Mouse (Mus musculus): ENCODE results near the gene Lrig1.

Lrig1 gene

GRCm38 (mm10) chr6:94699173-94699987 lies 578 bp downstream of the Lrig1 start:
- in situ Hi-C loops (cut with MboI; ENCODE audit: unreplicated experiment in 2 of 2): no loop called here

- in situ Hi-C loops (cut with MboI; ENCODE audit: unreplicated experiment in 2 of 2): no loop called here
Measured at GRCm38 (mm10) chr6:94698509-94699172, 1.3 kb downstream of the Lrig1 start.

- in situ Hi-C loops (cut with MboI; ENCODE audit: unreplicated experiment in 2 of 2): no loop called here
Measured at GRCm38 (mm10) chr6:94697423-94697822, 2.5 kb downstream of the Lrig1 start.

GRCm38 (mm10) chr6:94696182-94697080 lies 3.5 kb downstream of the Lrig1 start:
- in situ Hi-C loops (cut with MboI; ENCODE audit: unreplicated experiment in 2 of 2): no loop called here

GRCm38 (mm10) chr6:94695121-94695930 lies 4.6 kb downstream of the Lrig1 start:
- in situ Hi-C loops (cut with MboI; ENCODE audit: unreplicated experiment in 2 of 2): no loop called here

GRCm38 (mm10) chr6:94694481-94694880 lies 5.5 kb downstream of the Lrig1 start:
- in situ Hi-C loops (cut with MboI; ENCODE audit: unreplicated experiment in 2 of 2): no loop called here

- in situ Hi-C loops (cut with MboI; ENCODE audit: unreplicated experiment in 2 of 2): no loop called here
Measured at GRCm38 (mm10) chr6:94693091-94693490, 6.9 kb downstream of the Lrig1 start.

- in situ Hi-C loops (cut with MboI; ENCODE audit: unreplicated experiment in 2 of 2): no loop called here
Measured at GRCm38 (mm10) chr6:94692003-94692402, 8.0 kb downstream of the Lrig1 start.

- in situ Hi-C loops (cut with MboI; ENCODE audit: unreplicated experiment in 2 of 2): no loop called here
Measured at GRCm38 (mm10) chr6:94690247-94690646, 9.7 kb downstream of the Lrig1 start.

- in situ Hi-C loops (cut with MboI; ENCODE audit: unreplicated experiment in 2 of 2): no loop called here
Measured at GRCm38 (mm10) chr6:94688722-94689121, 11.2 kb downstream of the Lrig1 start.

GRCm38 (mm10) chr6:94686048-94686447 lies 13.9 kb downstream of the Lrig1 start:
- in situ Hi-C loops (cut with MboI; ENCODE audit: unreplicated experiment in 2 of 2): no loop called here

- in situ Hi-C loops (cut with MboI; ENCODE audit: unreplicated experiment in 2 of 2): no loop called here
Measured at GRCm38 (mm10) chr6:94685611-94686010, 14.3 kb downstream of the Lrig1 start.

- in situ Hi-C loops (cut with MboI; ENCODE audit: unreplicated experiment in 2 of 2): no loop called here
Measured at GRCm38 (mm10) chr6:94684844-94685557, 15.0 kb downstream of the Lrig1 start.

GRCm38 (mm10) chr6:94683701-94684100 lies 16.3 kb downstream of the Lrig1 start:
- in situ Hi-C loops (cut with MboI; ENCODE audit: unreplicated experiment in 2 of 2): no loop called here

GRCm38 (mm10) chr6:94682270-94682618 lies 17.7 kb downstream of the Lrig1 start:
- in situ Hi-C loops (cut with MboI; ENCODE audit: unreplicated experiment in 2 of 2): no loop called here

- in situ Hi-C loops (cut with MboI; ENCODE audit: unreplicated experiment in 2 of 2): no loop called here
Measured at GRCm38 (mm10) chr6:94681446-94682269, 18.3 kb downstream of the Lrig1 start.

GRCm38 (mm10) chr6:94680760-94681445 lies 19.1 kb downstream of the Lrig1 start:
- in situ Hi-C loops (cut with MboI; ENCODE audit: unreplicated experiment in 2 of 2): no loop called here

GRCm38 (mm10) chr6:94679249-94679648 lies 20.7 kb downstream of the Lrig1 start:
- in situ Hi-C loops (cut with MboI; ENCODE audit: unreplicated experiment in 2 of 2): no loop called here

All from v-Abl transformed pro-B cells (cell line).